Mouse (Mus musculus) liver, embryonic 14.5 days (tissue): Measurements from ENCODE around the gene Nptn. TPM values are rescaled to one million over a fixed set of nuclear protein-coding genes. Genes with fewer than 3 reads are reported as not detected.

ENCODE experiments used
- ATAC-seq: fragments of 200-750 bp; cut with Nextera tagmentation; 2 replicates; pipeline ENCODE4 v1.8.0; 2017; ENCODE audit warnings: moderate number of reproducible peaks, mild to moderate bottlenecking, moderate library complexity; ENCODE audit not compliant: insufficient read depth
- DNase-seq, 3 experiments: peaks; one replicate each; pipeline ENCODE4 v3.0.0-alpha.2; 2012 to 2013; ENCODE audit warnings: low read depth in 3 of 3, low spot score in 3 of 3
- H3K27ac ChIP-seq: fragments of 300-500 bp; sonication (generic); 2 replicates; pipeline ENCODE4 v1.5.1; 2014; ENCODE audit warnings: moderate library complexity, mild to moderate bottlenecking, control low read depth, inconsistent platforms
- H3K27me3 ChIP-seq: fragments of 300-500 bp; sonication (generic); 2 replicates; pipeline ENCODE4 v1.6.1; 2014; ENCODE audit warnings: mild to moderate bottlenecking, low read length, moderate library complexity; ENCODE audit not compliant: control insufficient read depth, insufficient read depth
- H3K36me3 ChIP-seq: fragments of 300-500 bp; sonication (generic); replicated peaks from 2 replicates; pipeline ENCODE4 v1.6.1; 2014; ENCODE audit warnings: low read depth; ENCODE audit not compliant: control insufficient read depth, insufficient read depth
- H3K4me1 ChIP-seq, 2 experiments: fragments of 200-500 bp in 1 of 2; fragments of 300-500 bp in 1 of 2; sonication (generic) in 1 of 2; replicated peaks; 2 replicates each; pipeline ENCODE4 v1.6.1; 2012 to 2014; ENCODE audit warnings: antibody characterized with exemption in 1 of 2, inconsistent platforms in 1 of 2, low read length in 1 of 2; ENCODE audit not compliant: control insufficient read depth in 2 of 2, insufficient read depth in 2 of 2
- H3K4me2 ChIP-seq: fragments of 300-500 bp; sonication (generic); 2 replicates; pipeline ENCODE4 v1.6.1; 2014; ENCODE audit warnings: low read depth, mild to moderate bottlenecking, control low read depth, moderate library complexity
- H3K4me3 ChIP-seq, 2 experiments: fragments of 200-500 bp in 1 of 2; fragments of 300-500 bp in 1 of 2; sonication (generic) in 1 of 2; 2 replicates each; pipeline ENCODE4 v1.5.1; 2012 to 2014; ENCODE audit warnings: low read depth in 2 of 2, low read length in 2 of 2, mild to moderate bottlenecking in 2 of 2, control low read depth in 1 of 2, inconsistent platforms in 1 of 2, moderate library complexity in 1 of 2; ENCODE audit not compliant: insufficient read depth in 1 of 2
- H3K9ac ChIP-seq: fragments of 300-500 bp; sonication (generic); replicated peaks from 2 replicates; pipeline ENCODE4 v1.6.1; 2014; ENCODE audit warnings: mild to moderate bottlenecking, control low read depth, moderate library complexity
- H3K9me3 ChIP-seq: fragments of 300-500 bp; sonication (generic); 2 replicates; pipeline ENCODE4 v1.6.1; 2016; ENCODE audit warnings: low read length, mixed read lengths; ENCODE audit not compliant: control insufficient read depth
- CTCF ChIP-seq: IDR thresholded peaks from 2 replicates; pipeline ENCODE4 v1.5.1; 2016; ENCODE audit warnings: antibody characterized with exemption, low read depth, control low read depth
- EP300 ChIP-seq: IDR thresholded peaks from 2 replicates; pipeline ENCODE4 v1.6.1; 2016; ENCODE audit warnings: antibody characterized with exemption, low read depth
- WGBS: fragments of 180-500 bp; shearing (Covaris S2); extraction: QIAGEN DNeasy Blood & Tissue Kit; methylation state at CpG from one replicate; pipeline ENCODE4 v1.1.7; 2014; ENCODE audit not compliant: insufficient replicate concordance; 5-methylcytosine and 5-hydroxymethylcytosine counted together
- polyA plus RNA-seq, 2 experiments: library from polyadenylated mRNA; depleted of rRNA in 1 of 2; stranded (reverse) in 1 of 2; unstranded in 1 of 2; fragments of >200 nt; fragmentation: Nextera tagmentation in 1 of 2; extraction: Ambion mirVana in 1 of 2; gene quantifications; 2 replicates each; pipeline versions ENCODE4 v1.2.1 to v1.2.3; 2012 to 2014

Gene Nptn
- polyA plus RNA-seq, 2 experiments = 107 to 145 TPM

- no peak overlapping the region for H3K27ac ChIP-seq
- TF ChIP-seq CTCF (no peak), EP300 (no peak)
- DNase-seq (no peak), ATAC-seq (no peak)
- WGBS = 82% methylated on average over 7 of the region's 7 CpGs
- no peak overlapping the region for H3K4me3 ChIP-seq
- H3K9me3 ChIP-seq = no peaks in the 10 kb centered on the region
- no peak overlapping the region for H3K4me2 ChIP-seq
- H3K27me3 ChIP-seq = no peaks in the 10 kb centered on the region
- no peak overlapping the region for H3K9ac ChIP-seq
- H3K4me1 ChIP-seq = no peaks in the 10 kb centered on the region
- H3K36me3 ChIP-seq = no peaks in the 10 kb centered on the region
Observed at GRCm38 (mm10) chr9:58691471-58691870, 109.4 kb downstream of the Nptn start.

- no peaks in the 10 kb centered on the region for H3K9me3 ChIP-seq
- H3K9ac ChIP-seq = no peak overlapping the region
- TF ChIP-seq EP300 (no peak), CTCF (no peak)
- H3K4me3 ChIP-seq = no peak overlapping the region
- ATAC-seq (no peak), DNase-seq (no peak)
- 74% methylated on average over 2 of the region's 2 CpGs for WGBS
- H3K27me3 ChIP-seq = no peaks in the 10 kb centered on the region
- H3K4me2 ChIP-seq = no peak overlapping the region
- H3K36me3 ChIP-seq = no peaks in the 10 kb centered on the region
- no peaks in the 10 kb centered on the region for H3K4me1 ChIP-seq
- H3K27ac ChIP-seq = no peak overlapping the region
Observed at GRCm38 (mm10) chr9:58698486-58698885, 116.4 kb downstream of the Nptn start.

GRCm38 (mm10) chr9:58701751-58702150, 119.7 kb downstream of the Nptn start:
- WGBS = 76% methylated on average over 2 of the region's 2 CpGs
- H3K4me1 ChIP-seq = no peaks in the 10 kb centered on the region
- no peak for ATAC-seq
- H3K27me3 ChIP-seq = no peaks in the 10 kb centered on the region
- DNase-seq = no peak
- TF ChIP-seq EP300 = no peak
- TF ChIP-seq CTCF = no peak
- no peak overlapping the region for H3K4me2 ChIP-seq
- no peak overlapping the region for H3K4me3 ChIP-seq
- H3K36me3 ChIP-seq = no peaks in the 10 kb centered on the region
- no peak overlapping the region for H3K27ac ChIP-seq
- H3K9ac ChIP-seq = no peak overlapping the region
- H3K9me3 ChIP-seq = no peaks in the 10 kb centered on the region

GRCm38 (mm10) chr9:58703766-58704165, 121.7 kb downstream of the Nptn start:
- H3K36me3 ChIP-seq = no peaks in the 10 kb centered on the region
- H3K27me3 ChIP-seq = no peaks in the 10 kb centered on the region
- no peak overlapping the region for H3K4me3 ChIP-seq
- no peak overlapping the region for H3K27ac ChIP-seq
- no peak for ATAC-seq
- no peak for DNase-seq
- no peak overlapping the region for H3K4me2 ChIP-seq
- no peaks in the 10 kb centered on the region for H3K9me3 ChIP-seq
- H3K9ac ChIP-seq = no peak overlapping the region
- no peak for TF ChIP-seq EP300
- TF ChIP-seq CTCF = no peak
- no peaks in the 10 kb centered on the region for H3K4me1 ChIP-seq
- 88% methylated on average over 7 of the region's 7 CpGs for WGBS

- H3K36me3 ChIP-seq = no peaks in the 10 kb centered on the region
- TF ChIP-seq CTCF (no peak), EP300 (no peak)
Observed at GRCm38 (mm10) chr9:58706024-58706423, 124.0 kb downstream of the Nptn start.

More at GRCm38 (mm10) chr9:58706024-58706423, 124.0 kb downstream of the Nptn start:
- no peak overlapping the region for H3K9ac ChIP-seq
- no peak overlapping the region for H3K27ac ChIP-seq
- 70% methylated on average over 7 of the region's 7 CpGs for WGBS
- DNase-seq (no peak), ATAC-seq (no peak)
- H3K4me1 ChIP-seq = no peaks in the 10 kb centered on the region
- no peaks in the 10 kb centered on the region for H3K27me3 ChIP-seq
- no peaks in the 10 kb centered on the region for H3K9me3 ChIP-seq
- no peak overlapping the region for H3K4me3 ChIP-seq
- no peak overlapping the region for H3K4me2 ChIP-seq

Other genes starting within 250 kb of the Nptn start
- not detected in 2 replicates for gene Tbc1d21, start 211.8 kb upstream of the Nptn start, polyA plus RNA-seq (2012; rRNA removed)
- gene Tbc1d21, start 211.8 kb upstream of the Nptn start, polyA plus RNA-seq (2014; fragmentation: Nextera tagmentation; extraction: Ambion mirVana) = not detected in 2 replicates
- 0.08 and 0.13 TPM in 2 replicates for gene Insyn1, start 93.6 kb upstream of the Nptn start, polyA plus RNA-seq (2012; rRNA removed)
- not detected in 2 replicates for gene Insyn1, start 93.6 kb upstream of the Nptn start, polyA plus RNA-seq (2014; fragmentation: Nextera tagmentation; extraction: Ambion mirVana)
- gene Cd276, start 26.8 kb upstream of the Nptn start, polyA plus RNA-seq (2012; rRNA removed) = 0.87 and 1.1 TPM in 2 replicates
- 1.2 and 1.6 TPM in 2 replicates for gene Cd276, start 26.8 kb upstream of the Nptn start, polyA plus RNA-seq (2014; fragmentation: Nextera tagmentation; extraction: Ambion mirVana)
- 6.5 and 16.3 TPM in 2 replicates for gene Rec114, start 161.7 kb downstream of the Nptn start, polyA plus RNA-seq (2012; rRNA removed)
- 31.1 and 40.3 TPM in 2 replicates for gene Rec114, start 161.7 kb downstream of the Nptn start, polyA plus RNA-seq (2014; fragmentation: Nextera tagmentation; extraction: Ambion mirVana)
- 0.01 and 0.02 TPM in 2 replicates for gene Hcn4, start 241.2 kb downstream of the Nptn start, polyA plus RNA-seq (2012; rRNA removed)
- gene Hcn4, start 241.2 kb downstream of the Nptn start, polyA plus RNA-seq (2014; fragmentation: Nextera tagmentation; extraction: Ambion mirVana) = not detected in 2 replicates